Mouse (Mus musculus) ES-E14 (cell line): ENCODE measurements around the gene Hoxb3. TPM values are rescaled to one million over a fixed set of nuclear protein-coding genes. Genes with fewer than 3 reads are reported as not detected.

Source experiments
- DNase-seq: peaks from one replicate; pipeline ENCODE4 v3.0.0-alpha.2; 2013; ENCODE audit warnings: low read depth, low spot score
- H3K27ac ChIP-seq: 2 replicates; pipeline ENCODE4 v1.5.1; 2012; ENCODE audit warnings: low read depth, mild to moderate bottlenecking, low read length, moderate library complexity, mixed read lengths; ENCODE audit not compliant: poor library complexity, insufficient read depth, severe bottlenecking
- H3K36me3 ChIP-seq: 2 replicates; pipeline ENCODE4 v1.6.1; 2012; ENCODE audit warnings: mild to moderate bottlenecking, low read length, moderate library complexity, mixed read lengths; ENCODE audit not compliant: control insufficient read depth, poor library complexity, insufficient read depth, severe bottlenecking
- H3K4me1 ChIP-seq, 2 experiments: fragments of 150-350 bp in 1 of 2; sonication (generic) in 1 of 2; 2 replicates each; pipeline ENCODE4 v1.6.1; 2012; ENCODE audit warnings: low read length in 2 of 2, mild to moderate bottlenecking in 1 of 2, mixed read lengths in 1 of 2; ENCODE audit not compliant: control insufficient read depth in 2 of 2, insufficient read depth in 2 of 2, poor library complexity in 1 of 2
- H3K4me3 ChIP-seq, 2 experiments: fragments of 150-350 bp in 1 of 2; sonication (generic) in 1 of 2; 2 replicates each; pipeline ENCODE4 v1.5.1; 2012; ENCODE audit warnings: low read length in 2 of 2, low read depth in 1 of 2, mild to moderate bottlenecking in 1 of 2, mixed read lengths in 1 of 2; ENCODE audit not compliant: insufficient read depth in 1 of 2, poor library complexity in 1 of 2, severe bottlenecking in 1 of 2
- H3K9ac ChIP-seq: 2 replicates; pipeline ENCODE4 v1.6.1; 2012; ENCODE audit warnings: low read depth, mild to moderate bottlenecking, low read length, mixed read lengths; ENCODE audit not compliant: poor library complexity, insufficient read depth, severe bottlenecking
- H3K9me3 ChIP-seq: fragments of 150-350 bp; sonication (generic); 2 replicates; pipeline ENCODE4 v1.6.1; 2012; ENCODE audit warnings: low read depth, mild to moderate bottlenecking, low read length; ENCODE audit not compliant: control insufficient read depth, insufficient read depth
- CHD2 ChIP-seq: IDR thresholded peaks from 2 replicates; pipeline ENCODE4 v1.6.1; 2014; ENCODE audit warnings: mild to moderate bottlenecking, low read depth, low read length, inconsistent platforms
- HCFC1 ChIP-seq: IDR thresholded peaks from 2 replicates; pipeline ENCODE4 v1.6.1; 2012; ENCODE audit warnings: low read length, inconsistent platforms, borderline replicate concordance; ENCODE audit not compliant: insufficient read depth
- MAFK ChIP-seq: IDR thresholded peaks from 2 replicates; pipeline ENCODE4 v1.6.1; 2014; ENCODE audit warnings: mild to moderate bottlenecking, low read depth, low read length, inconsistent platforms; ENCODE audit not compliant: insufficient read depth
- ZC3H11A ChIP-seq: IDR thresholded peaks from 2 replicates; pipeline ENCODE4 v1.6.1; 2012; ENCODE audit warnings: low read depth, mild to moderate bottlenecking, inconsistent platforms, low read length, borderline replicate concordance
- ZNF384 ChIP-seq: IDR thresholded peaks from 2 replicates; pipeline ENCODE4 v1.6.1; 2012; ENCODE audit warnings: low read depth, low read length, inconsistent platforms
- in situ Hi-C, 2 experiments: fragments of 600-800 bp; cut with MboI; formaldehyde crosslinking; loops; one replicate each; pipeline ENCODE4 v1.15.1; 2025; ENCODE audit warnings: low sequenced_read_pairs in 2 of 2, inconsistent platforms in 1 of 2; ENCODE audit not compliant: unreplicated experiment in 2 of 2
- total RNA-seq: library from RNA; depleted of rRNA; stranded (reverse); fragments of 300-350 nt; gene quantifications from 2 replicates; pipeline ENCODE4 v1.2.3, GENCODE M21; 2012

Hoxb3 gene
- total RNA-seq, 1 experiment: 0.54 TPM

DNA sequence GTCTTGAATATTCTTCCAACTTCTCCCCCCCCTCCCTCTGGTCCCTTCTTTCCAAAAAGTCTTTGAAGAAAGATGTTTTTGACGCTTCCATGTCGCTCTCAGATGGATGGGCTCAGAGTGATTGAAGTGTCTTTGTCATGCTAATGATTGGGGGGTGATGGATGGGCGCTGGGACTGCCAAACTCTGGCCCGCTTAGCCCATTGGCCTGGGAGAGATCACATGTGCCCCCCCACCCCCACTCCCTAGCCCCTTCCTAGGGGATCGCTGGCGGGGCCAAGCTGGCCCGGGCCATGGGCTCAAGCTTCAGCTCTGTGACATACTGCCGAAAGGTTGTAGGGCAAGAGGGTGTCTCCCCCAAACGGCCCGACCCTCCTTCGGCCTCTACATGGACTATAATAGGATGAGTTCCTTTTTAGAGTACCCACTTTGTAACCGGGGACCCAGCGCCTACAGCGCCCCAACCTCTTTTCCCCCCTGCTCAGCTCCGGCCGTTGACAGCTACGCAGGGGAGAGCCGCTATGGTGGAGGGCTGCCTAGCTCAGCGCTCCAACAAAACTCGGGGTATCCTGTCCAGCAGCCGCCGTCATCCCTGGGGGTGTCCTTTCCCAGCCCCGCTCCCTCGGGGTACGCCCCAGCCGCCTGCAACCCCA lies 42.4 kb downstream of the Hoxb3 start, which contains the start of gene Hoxb1:
Hoxb1 (plus strand) TSS at position 312 of the 651 bp plus-strand sequence.
- DNase-seq: no peak
- no peak for TF ChIP-seq MAFK
- no peak for TF ChIP-seq ZNF384
- TF ChIP-seq HCFC1: no peak
- no peak for TF ChIP-seq CHD2
- no peak for TF ChIP-seq ZC3H11A
- peak within 1 kb of the TSS in 1 of 2 experiments; percentile 18; a peak in 2 of 4 replicates for H3K4me3 ChIP-seq
- peaks cover 0 to 7% of the 10 kb centered on the region in 2 experiments; a peak in 2 of 4 replicates for H3K4me1 ChIP-seq
- H3K9me3 ChIP-seq: no peaks in the 10 kb centered on the region
- H3K36me3 ChIP-seq: no peaks in the 10 kb centered on the region
- no peak within 1 kb of the TSS for H3K27ac ChIP-seq
- H3K9ac ChIP-seq: no peak within 1 kb of the TSS
- in situ Hi-C loops: no loop called here

DNA sequence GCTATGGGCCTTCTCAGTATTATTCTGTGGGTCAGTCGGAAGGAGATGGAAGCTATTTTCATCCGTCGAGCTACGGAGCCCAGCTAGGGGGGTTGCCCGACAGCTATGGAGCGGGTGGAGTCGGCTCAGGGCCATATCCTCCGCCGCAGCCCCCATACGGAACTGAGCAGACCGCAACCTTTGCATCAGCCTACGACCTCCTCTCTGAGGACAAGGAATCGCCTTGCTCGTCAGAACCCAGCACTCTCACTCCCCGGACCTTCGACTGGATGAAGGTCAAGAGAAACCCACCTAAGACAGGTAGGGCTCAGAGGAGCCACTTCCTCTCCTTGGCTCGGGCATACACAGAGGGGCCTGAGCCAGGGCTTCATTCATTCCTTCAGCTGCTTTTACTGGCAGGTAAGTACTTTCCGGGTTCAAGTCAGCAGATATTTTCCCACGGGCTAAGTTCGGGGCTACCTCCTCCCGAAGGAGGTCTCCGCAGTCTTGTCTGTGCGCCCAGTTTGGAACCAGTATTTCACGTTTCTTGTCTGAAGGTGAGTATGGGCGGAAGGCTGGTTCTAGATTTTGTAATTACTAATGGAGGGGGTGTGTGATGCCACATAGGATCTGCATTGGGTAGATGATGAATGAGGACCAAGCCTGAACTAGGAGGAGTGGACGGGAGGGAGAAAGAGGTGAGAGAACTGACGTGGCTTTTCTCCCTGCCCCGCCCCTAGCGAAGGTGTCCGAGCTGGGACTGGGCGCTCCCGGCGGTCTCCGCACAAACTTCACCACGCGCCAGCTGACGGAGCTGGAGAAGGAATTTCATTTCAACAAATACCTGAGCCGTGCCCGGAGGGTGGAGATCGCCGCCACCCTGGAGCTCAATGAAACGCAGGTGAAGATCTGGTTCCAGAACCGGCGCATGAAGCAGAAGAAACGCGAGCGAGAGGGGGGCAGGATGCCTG lies 43.2 kb downstream of the Hoxb3 start:
- H3K27ac ChIP-seq: no peak overlapping the region
- DNase-seq: no peak

DNA sequence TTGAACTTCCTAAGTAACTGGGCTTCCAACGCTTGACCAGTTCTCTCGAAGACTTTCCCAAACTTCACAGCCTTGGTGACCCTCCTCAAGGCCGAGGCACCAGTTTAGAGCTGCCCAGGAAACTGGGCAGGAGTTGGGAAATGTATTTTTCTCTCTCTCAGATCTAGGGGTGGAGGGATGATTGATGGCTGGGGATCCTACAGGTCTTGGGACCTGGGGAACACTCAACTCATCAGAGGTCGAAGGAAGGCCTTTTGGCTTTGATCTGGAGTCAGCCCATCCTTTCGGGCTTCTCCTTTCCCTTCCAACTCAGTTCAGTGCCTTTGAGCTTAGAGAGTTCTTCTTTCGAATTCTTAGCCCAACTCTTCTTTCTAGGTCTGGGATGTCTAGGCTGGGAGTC lies 44.0 kb downstream of the Hoxb3 start:
- Histone ChIP-seq H3K9me3 (no peaks in the 10 kb centered on the region), H3K27ac (no peak overlapping the region), H3K4me1 (peaks cover 0 to 7% of the 10 kb centered on the region in 2 experiments; a peak in 2 of 4 replicates), H3K36me3 (no peaks in the 10 kb centered on the region), H3K4me3 (no peak overlapping the region), H3K9ac (no peak overlapping the region)
- TF ChIP-seq HCFC1: no peak
- TF ChIP-seq MAFK: no peak
- no peak for TF ChIP-seq ZNF384
- no peak for TF ChIP-seq ZC3H11A
- no peak for TF ChIP-seq CHD2
- in situ Hi-C loops: no loop called here
- DNase-seq: no peak

More for the DNA sequence above, 43.2 kb downstream of the Hoxb3 start:
- Histone ChIP-seq H3K36me3 (no peaks in the 10 kb centered on the region), H3K4me3 (peak overlapping the region in 1 of 2 experiments; percentile 18; a peak in 2 of 4 replicates), H3K9ac (no peak overlapping the region), H3K9me3 (no peaks in the 10 kb centered on the region), H3K4me1 (peaks cover 0 to 7% of the 10 kb centered on the region in 2 experiments; a peak in 2 of 4 replicates)
- in situ Hi-C loops: no loop called here
- TF ChIP-seq HCFC1 (no peak), ZNF384 (no peak), MAFK (no peak), ZC3H11A (no peak), CHD2 (no peak)

DNA sequence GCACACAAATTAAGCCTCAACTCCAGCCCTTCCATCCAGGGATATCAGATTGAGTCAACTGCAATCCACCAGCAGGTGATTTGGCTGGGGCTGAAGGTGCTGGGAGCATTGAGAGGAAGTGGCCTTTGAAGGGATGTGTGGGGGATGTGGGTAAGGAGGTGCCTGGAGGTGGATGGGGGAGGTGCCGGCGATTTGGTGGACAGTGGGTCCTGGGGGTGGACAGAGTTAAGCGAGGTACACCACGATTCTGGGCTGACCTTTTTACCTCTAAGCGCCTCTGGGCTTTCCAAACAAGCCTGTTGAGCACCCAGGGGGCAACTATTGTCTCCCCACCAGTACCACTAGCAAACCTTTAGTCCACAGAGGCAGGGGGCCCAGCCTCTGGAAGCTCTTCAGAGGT lies 45.6 kb downstream of the Hoxb3 start:
- H3K27ac ChIP-seq: no peak overlapping the region
- TF ChIP-seq MAFK: no peak
- no peak for TF ChIP-seq ZC3H11A
- TF ChIP-seq HCFC1: no peak
- TF ChIP-seq CHD2: no peak
- no peak for TF ChIP-seq ZNF384
- no peak overlapping the region for H3K4me3 ChIP-seq
- in situ Hi-C loops: no loop called here
- no peaks in the 10 kb centered on the region for H3K36me3 ChIP-seq
- H3K9me3 ChIP-seq: no peaks in the 10 kb centered on the region
- no peak for DNase-seq
- peaks cover 0 to 7% of the 10 kb centered on the region in 2 experiments; a peak in 2 of 4 replicates for H3K4me1 ChIP-seq
- no peak overlapping the region for H3K9ac ChIP-seq
